Mouse (Mus musculus) CD8-positive naive resting alpha-beta T cell, adult 2 months (primary cell): ENCODE results near the gene Gm20814.
"Not testable (repeated sequence)": the region's sequence is repeated elsewhere in the genome, so short reads cannot be mapped to it uniquely, and the experiment has no call there.

Experiments used
- DNase-seq, 2 experiments: peaks; one replicate each; pipeline ENCODE4 v3.0.0; 2022; ENCODE audit warnings: low read depth in 2 of 2, low spot score in 2 of 2

The Gm20814 gene

DNA sequence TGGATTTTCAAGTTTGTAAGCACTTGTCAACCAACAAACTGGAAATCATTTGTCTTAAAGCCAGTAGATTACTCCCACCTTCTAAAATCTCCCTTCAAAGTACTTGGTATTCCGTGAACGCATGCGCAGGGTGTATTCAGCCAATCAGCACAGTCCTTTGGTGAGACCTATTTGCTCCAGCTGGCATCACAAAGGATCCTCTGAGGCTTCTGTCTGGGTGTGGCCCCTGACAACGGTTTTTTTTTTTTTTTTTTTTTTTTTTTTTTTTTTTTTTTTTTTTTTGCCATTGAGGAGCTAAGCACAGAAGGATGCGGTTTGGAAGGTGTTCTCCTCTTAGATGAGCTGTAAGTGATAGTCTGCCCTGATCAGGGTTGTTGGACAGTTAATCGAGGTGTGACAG lies at the start of gene Gm20814:
Gm20814 (plus strand) TSS at position 301 of the 400 bp plus-strand sequence.
- DNase-seq = not testable (repeated sequence)
